Mouse (Mus musculus): ENCODE measurements at regions not wholly inside any gene's neighbourhood (a gene's known extent, or its start where the extent isn't known, plus 50 kb on each side); places are given as distances from the start of the nearest gene placed in this dataset.
A peak's percentile ranks its signal among the peaks of the same experiment; 100 is the strongest.

DNA sequence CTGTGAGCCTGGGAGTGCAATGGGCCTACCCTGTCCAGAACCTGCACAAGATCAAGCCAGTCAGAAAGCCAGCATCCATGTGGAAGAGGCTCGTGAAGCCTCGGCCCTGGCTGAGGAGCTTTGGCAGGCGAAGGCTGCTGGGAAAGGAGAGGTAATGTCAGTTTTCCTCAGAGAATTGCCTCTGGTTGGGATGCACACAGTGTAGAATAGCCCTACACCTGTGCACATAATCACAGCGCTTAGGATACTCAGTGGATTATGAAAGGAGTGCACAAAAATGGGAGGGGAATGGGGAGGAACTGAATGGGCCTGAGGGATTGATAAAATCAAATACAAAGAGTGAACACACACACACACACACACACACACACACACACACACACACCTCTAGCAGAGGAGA, 319.9 kb upstream of the Sphkap start:
- DNase-seq (ENCODE audit: low spot score in 2 of 2), result no peak

DNA sequence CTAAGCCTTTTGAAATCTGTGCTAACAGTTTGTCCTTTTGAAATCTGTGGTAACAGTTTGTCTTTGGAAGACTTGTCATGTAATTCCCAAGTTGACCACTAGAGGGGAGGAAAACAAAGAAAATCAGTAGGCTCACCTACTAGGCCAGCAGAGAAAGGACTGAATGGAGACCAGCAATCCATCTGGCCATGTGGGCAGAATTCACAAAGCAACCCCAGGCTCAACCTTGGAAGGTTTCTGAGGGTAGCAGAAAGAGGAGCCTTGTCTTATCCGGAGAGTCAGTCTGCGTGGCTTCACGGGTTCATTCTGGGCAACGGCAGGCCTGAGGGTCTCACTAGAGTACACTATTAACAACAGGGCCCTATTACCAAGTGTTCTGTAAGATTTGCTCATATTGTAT, 319.2 kb upstream of the Sphkap start:
- DNase-seq (ENCODE audit: low spot score in 2 of 2), result peak in 1 of 2 experiments; percentile 36

DNA sequence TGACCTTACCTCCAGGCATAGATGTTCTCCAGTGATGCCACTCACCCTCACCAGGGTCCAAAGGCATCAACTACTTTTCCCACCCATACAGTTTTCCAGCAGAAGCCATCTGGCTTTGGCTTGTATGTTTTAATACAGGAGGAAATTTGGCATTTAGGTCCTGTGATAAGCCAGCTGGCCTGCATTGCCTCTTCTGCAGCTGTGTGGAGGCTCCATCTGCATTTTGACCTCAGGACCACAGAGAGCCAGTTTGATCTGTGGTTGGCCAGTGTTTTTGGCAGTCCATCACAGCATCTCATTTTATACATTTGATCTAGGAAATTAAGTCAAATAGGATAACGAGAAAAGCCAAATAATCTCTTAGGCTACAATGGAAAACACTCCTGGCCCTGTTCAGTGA, 315.1 kb upstream of the Sphkap start:
- no peak for DNase-seq (ENCODE audit: low spot score in 2 of 2)

DNA sequence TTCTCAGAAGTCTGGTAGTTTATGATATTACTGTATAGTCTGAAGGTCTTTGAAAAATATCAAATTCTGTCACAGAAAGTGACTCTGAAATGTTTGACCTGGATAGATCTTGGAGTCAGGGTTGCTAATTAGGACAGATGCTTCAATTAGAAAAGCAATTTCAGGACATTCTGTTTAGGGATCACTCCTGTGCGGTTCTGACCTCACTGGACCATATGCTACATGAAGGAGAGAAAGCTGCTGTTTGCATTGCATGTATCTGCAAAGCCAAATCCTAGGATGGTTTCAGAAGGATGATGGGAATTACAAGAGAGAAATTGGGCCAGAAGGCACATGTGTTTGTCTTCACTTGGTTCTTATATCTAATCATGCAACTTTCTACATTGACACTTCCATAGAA, 312.2 kb upstream of the Sphkap start:
- no peak for DNase-seq (ENCODE audit: low spot score in 2 of 2)

DNA sequence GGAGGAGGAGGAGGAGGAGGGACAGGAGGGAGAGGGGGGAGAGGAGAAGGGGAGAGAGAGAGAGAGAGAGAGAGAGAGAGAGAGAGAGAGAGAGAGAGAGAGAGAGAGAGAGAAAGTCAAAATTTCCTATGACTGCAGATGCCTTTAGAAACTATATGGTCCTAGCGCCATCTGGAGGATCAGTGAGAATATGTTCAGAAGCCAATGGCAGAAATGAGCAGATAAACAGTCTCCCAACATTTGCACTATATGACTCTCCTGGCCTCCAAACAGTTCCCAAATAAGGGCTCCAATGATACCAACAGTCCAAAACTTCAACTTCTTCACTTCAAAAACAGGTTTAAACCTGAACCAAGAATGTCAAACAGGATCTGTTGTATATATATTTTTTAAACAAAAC, 309.1 kb upstream of the Sphkap start:
- peak; percentile 22 to 78 for DNase-seq (ENCODE audit: low spot score in 2 of 2)

DNA sequence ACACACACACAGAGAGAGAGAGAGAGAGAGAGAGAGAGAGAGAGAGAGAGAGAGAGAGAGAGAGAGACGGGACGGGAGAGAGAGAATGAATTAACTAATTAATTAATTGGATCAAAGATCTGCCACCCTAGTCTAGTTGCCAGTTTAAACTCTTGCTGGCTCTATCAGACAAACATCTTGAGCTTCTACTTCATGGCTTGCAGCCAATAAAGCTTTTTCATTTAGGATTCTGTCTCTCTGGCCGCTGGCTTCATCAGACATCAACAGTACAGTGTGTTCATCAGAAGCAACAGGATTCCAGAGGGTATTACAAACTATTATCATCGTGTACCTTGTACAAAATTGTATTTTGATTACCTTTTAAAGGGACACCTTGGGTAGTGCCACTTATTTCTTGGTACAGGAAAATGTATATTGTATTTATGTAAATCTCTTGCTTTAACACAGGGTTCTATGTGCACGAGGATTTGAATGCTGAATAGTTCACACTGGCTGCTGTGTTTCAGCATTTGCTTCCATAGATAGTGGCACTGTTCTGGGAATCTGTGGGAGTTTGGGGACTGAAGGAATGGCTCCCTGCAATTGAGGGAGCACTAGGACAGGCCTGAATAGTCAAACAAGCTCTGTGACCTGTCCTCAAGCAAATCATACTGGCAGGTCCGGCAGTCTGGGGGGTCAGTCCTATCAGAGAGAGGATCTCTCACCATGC, 293.9 kb upstream of the Sphkap start:
- DNase-seq (ENCODE audit: low spot score in 2 of 2), result peak in 1 of 2 experiments; percentile 14

DNA sequence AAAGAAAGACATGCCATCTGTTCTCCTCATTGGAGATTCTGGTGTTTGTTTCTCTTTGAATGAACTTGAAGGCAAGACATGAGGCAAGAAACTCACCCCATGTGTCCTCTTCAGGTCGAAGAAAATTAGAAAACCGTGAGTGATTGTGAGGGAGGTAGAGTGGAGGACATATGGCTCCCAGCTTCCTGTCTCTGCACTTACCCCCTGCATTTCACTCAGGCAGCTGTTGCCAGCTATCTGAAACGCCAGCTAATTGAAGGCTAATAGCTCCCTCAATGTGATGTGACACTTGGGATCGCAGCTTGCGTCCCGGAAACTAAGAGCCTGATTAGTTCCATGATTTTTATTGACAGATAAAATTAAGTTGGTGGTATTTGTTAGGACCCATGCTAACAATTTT, 289.4 kb upstream of the Sphkap start:
- DNase-seq (ENCODE audit: low spot score in 2 of 2), result no peak

DNA sequence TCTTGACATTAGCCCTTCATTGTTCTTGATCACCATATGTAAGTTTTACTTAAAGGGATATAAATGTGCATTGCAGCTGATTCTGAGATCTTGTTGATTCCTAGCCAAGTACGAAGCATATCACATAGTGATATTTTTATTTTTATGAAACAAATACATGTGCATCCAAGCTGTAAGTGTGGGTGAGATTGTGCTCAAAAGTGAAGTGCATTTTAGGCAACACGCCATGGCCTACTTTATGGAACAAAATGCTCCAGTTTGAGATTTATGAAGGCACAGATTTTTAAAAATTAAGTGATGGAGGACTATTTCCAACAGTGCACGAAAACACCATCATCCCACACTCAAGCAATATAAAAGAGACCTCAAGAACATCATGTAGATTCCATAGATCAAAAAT, 277.2 kb upstream of the Sphkap start:
- DNase-seq (ENCODE audit: low spot score in 2 of 2), result peak in 1 of 2 experiments; percentile 64

DNA sequence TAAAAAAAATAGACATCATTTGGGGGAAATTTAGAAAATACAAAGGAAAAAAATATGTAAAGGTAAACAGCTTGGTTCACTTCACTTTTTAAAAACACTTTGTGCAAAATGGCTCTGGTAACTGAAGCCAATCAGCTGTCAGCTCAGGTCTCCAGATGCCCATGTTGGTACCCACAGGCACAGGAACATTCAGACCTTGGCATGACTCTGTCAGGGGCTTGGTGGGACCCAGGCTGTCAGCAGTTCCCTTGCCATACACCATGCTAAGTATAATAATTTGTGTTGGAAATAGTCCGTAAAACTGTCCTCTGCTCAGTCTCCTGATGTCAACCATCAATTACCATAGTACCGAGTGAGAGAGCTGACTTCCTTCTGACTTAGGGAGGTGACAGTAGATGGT, 257.3 kb upstream of the Sphkap start:
- DNase-seq (ENCODE audit: low spot score in 2 of 2), result no peak

DNA sequence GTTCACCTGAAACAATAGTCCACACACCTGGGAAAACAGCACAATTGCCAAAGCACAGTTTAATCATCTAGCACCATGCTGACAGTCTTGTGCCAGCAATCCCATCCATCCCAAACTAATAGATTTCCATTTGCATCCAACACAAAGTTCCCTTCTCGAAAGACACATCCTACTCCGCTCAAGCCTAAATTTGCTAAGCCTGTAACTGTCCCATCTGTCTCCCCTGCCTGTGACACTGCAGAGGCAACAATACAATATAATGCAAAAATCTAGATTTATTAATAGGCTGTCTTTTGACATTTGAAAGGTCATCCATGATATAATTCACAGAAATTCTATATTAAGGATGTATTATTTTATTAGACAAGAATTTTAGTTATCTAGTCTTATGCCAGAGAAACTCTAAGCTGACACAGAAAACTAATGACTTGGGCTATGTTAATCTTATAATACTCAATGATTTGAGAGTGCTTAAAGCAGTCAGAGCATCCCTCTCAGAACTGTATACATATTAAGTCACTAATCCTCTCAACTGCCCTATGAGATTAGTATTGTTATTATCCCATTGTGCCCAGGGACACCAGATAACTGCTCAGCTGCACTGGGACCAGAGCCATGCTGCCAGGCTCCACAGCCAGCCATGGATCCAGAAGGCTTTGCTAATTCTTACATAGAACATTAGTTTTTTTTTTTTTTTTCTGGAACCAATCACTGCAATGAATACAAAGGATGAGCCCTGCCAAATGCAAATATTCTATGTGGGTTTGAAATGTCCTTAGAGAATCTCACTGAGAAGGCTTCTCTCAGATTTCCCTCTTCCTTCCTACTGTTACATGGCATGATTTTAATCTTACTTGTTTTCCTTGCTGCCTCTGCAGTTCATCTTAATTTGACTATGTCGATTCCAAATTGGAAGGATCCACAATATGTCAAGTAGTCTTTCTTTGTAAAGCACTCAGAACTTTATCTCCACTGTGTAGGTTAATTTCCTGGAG, 254.1 kb upstream of the Sphkap start:
- DNase-seq (ENCODE audit: low spot score in 2 of 2), result peak in 1 of 2 experiments; percentile 9

DNA sequence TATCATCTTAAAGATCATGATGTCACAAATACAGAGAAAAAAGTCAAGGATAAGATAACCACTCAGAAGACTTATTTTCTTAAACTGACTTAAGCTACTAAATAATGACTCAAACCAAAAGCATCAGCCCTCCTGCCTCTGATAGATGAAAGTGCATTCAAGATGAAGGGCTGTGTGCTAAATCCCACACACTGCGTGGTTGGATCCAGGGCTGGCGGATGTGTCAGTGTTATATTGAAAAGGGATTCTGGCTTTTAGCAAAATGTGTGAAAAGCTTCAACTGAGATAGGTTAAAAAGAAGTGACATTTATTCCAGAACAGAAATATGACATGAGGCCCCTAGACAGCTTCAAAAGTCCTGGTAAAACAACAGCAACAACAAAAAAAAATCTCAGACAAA, 245.7 kb upstream of the Sphkap start:
- peak; percentile 28 to 30 for DNase-seq (ENCODE audit: low spot score in 2 of 2)

DNA sequence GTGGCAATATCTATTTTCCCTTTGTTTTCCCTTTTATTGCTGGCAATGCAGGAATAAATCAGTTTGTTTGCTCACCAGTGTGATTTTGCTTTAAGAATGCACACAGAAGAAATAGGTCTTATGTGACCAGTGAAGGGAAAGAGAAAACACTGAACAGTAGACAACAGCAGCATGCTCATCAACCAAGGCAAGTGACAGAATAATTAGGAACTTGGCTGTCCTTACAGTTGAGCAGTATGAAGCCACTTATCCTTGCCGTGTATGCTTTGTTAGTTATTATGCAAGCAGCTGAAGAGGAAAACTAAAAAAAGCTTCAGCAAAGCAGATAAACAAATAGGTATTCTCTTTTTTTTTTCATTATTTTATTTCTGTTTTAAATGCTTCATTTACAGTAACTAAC, 237.6 kb upstream of the Sphkap start:
- DNase-seq (ENCODE audit: low spot score in 2 of 2), result no peak

DNA sequence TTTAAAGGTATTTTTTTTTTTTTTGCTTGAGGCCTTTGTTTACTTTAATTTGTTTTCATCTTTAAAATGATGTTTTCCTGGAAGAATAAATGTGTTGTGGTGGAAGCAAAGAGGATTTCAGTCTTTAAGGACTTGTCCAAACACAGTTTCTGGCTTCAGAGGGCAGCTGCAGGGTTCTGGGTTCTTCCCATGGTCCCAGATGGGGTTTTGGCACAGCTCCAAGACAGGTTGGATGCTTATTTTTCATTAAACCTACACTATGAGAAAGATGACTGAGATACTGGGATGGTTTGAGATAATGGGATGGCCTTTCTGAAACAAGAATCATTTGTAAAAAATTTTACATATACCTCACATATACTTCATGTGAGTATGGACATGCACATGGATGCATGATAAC, 234.7 kb upstream of the Sphkap start:
- no peak for DNase-seq (ENCODE audit: low spot score in 2 of 2)

DNA sequence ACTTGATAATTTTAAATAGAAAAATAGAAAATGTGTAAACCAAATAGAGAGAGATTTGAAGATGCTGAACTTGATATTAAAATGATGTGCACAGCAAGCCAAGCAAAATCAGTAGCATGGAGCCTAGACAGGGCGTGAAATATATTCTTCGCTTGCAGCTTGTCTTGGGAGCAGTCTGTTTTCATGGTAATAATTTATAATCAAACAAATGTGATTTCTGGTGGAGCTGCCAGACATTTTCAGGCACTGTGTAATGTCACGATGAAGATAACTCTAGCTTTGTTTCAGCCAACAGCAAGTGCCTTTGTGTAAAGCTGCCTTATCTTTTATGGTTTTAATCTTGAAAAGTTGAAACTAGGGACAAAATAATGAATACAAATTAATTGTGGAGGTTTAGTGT, 228.1 kb upstream of the Sphkap start:
- DNase-seq (ENCODE audit: low spot score in 2 of 2), result no peak

DNA sequence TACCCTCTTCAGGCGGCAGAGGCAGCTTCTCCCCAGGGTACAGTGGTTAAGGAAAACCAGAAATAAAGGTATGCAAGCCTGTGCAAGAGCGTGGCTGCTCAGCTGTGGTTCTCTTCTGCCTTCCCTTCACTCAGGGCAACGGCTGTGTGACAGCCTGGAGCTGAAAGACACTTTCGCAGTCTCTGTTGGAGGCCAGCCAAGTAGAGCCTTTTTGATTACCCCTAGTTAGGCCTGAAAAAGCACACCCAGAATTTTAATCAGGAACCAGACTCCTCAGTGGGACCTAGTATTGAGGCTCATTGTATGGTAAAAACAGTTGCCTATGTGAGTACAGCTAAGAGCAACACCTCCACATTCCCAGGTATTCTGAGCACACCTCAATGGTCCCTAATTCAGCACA, 223.8 kb upstream of the Sphkap start:
- peak; percentile 13 to 19 for DNase-seq (ENCODE audit: low spot score in 2 of 2)

DNA sequence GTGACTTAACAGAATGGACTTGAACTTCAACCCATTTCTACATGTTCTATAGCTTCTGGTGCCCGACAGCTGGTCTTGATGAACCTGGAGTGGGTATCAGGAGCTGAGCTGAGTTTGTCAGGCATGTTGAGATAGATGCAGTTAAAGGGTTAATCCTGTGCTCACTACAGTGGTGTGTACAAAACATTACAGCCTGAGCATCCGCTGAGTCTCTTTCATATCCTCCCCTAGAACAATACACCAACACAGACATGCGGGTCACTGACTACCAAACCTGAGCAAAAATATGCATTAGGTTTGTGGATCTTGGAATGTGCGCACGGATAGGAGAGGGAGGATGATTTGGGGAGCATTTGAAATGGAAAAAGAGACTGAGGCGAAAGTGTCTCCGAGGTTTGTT, 223.4 kb upstream of the Sphkap start:
- DNase-seq (ENCODE audit: low spot score in 2 of 2), result peak in 1 of 2 experiments; percentile 2

DNA sequence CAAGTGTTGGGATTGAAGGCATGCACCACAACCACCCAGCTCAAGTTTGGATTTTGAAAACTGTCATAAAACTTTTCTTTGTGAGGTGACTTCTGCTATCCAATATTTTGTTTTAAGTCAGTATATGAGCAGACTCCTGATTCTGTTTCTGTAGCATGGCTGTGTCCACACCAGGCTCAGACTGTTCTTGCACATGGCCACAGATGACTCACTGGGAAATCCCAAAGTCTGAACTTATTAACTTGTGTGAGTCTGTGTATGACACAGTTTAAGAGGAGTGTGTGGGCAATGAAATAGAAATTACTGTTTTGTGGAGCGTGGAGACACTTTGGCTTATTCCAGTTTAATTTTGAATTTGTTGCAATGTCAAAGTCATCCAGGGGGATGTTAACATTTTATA, 179.3 kb upstream of the Sphkap start:
- DNase-seq (ENCODE audit: low spot score in 2 of 2), result no peak

DNA sequence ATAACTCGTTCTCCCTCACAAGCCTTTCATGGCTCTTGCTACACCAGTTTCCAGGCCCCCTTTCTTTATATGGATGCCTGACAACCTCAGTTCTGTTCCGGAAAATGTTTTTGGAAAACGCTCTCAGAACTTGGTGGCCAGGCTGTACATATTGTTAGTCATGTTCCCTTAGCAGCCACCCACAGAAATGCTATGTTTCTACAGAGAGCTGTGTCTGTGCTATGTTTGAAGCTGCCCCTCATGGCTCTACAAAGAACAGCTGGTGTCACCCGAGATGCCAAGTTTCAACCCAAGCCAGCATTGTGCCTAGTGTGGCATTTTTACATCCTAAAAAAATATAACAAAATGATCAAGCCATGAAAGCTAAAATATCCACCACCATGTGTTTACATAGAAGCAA, 175.0 kb upstream of the Sphkap start:
- DNase-seq (ENCODE audit: low spot score in 2 of 2), result peak; percentile 50 to 71

DNA sequence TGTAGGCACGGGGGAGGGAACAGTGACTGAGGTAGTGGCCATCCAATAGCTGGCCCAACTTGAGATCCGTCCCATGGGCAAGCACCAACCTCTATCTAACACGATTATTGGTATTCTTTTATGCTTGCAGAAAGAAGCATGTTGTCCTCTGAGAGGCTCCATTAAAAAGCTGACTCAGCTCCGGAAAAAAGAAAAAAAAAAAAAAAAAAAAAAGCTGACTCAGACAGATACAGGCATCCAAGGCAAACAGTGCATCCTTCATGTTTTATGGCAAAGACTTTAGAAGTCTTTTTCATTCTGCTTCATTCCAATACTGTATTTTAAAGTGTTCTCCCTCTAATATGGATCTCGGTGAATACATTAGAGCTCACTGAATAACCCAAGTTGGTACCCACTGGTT, 162.0 kb upstream of the Sphkap start:
- DNase-seq (ENCODE audit: low spot score in 2 of 2), result no peak

DNA sequence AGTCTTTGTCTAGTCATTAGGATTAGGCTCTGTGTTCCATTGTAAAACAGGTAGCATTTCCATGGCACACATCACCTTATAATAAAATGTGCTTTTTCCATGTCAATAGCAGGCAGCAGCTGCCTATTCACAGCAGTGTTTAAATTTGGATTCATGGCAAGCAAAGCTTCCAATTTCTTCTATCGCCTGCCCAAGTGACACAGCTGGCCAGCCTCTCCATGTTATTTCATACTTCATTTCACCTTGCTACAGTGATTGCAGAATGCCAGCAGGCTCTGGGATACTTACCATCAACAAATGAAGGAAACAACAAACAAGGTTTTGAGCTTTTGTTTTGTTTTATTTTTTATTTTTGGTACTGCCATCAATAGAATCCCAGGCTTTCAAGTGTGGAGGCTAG, 160.7 kb upstream of the Sphkap start:
- DNase-seq (ENCODE audit: low spot score in 2 of 2), result no peak

DNA sequence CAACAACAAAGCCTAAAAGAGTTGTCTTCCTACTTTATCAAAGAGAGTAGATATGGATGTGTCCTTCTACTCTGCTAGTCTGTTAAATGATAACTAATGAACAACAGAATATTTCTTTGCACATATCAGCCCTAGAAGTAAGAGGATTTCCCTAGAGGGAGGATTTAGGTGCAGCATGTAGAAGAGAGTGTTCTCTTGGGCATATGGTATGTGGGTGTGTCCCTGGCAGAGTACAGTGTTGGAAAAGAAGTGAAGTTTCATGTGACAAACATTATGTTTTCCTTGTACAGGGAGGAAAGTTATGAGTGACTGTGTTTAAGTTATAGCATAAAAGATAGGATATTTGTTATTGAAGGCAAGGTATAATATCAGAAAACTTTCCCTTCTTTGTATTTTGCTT, 143.6 kb upstream of the Sphkap start:
- DNase-seq (ENCODE audit: low spot score in 2 of 2), result peak; percentile 76 to 86

DNA sequence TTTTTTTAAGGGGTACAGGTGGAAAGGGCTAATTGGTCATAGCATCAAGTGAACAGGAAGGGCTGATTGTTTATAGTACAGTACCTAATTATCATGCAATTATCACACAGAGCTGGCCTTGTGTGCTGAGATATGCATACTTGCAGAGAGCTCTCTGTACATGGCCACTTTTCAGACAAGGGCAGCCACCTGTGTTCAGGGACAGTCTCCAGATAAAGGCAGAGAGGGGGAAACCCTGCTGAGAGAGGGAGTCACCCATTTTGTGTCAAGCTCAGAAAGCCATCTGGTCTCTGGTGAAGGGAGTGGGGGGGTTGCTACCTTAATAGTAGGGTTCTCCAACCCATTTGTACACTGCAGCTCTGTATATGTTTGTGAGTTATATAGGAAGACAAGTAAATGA, 127.5 kb upstream of the Sphkap start:
- no peak for DNase-seq (ENCODE audit: low spot score in 2 of 2)

DNA sequence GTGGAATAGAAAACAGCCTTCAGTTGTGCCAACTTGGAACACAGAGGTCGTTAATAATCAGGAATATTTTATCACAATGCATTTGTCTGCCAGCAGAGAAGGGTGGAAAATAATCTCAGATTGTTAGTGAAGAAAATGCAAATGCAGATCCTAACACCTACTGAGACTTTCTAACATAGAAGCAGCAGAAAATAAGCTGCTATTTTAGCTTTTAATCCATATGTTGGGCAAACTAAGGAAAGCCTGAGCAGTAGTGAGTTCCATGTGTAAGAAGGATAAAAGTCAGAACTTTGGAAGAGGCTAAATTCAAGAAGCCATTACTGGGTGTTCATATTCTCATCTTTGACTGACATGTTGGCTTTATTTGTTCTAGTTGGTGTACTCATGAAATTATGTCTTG, 119.8 kb upstream of the Sphkap start:
- DNase-seq (ENCODE audit: low spot score in 2 of 2), result peak in 1 of 2 experiments; percentile 22

All from frontal cortex, postnatal 36 days (tissue).